Mouse (Mus musculus) liver, embryonic 12.5 days (tissue): Measurements from ENCODE around the gene Ephb2. TPM values are rescaled to one million over a fixed set of nuclear protein-coding genes. Genes with fewer than 3 reads are reported as not detected.

Experiments used
- ATAC-seq: fragments of 200-750 bp; cut with Nextera tagmentation; 2 replicates; pipeline ENCODE4 v1.8.0; 2017; ENCODE audit warnings: moderate number of reproducible peaks, mild to moderate bottlenecking, moderate library complexity
- H3K27ac ChIP-seq: fragments of 300-500 bp; sonication (generic); 2 replicates; pipeline ENCODE4 v1.5.1; 2016; ENCODE audit warnings: mild to moderate bottlenecking
- H3K27me3 ChIP-seq: fragments of 300-500 bp; sonication (generic); replicated peaks from 2 replicates; pipeline ENCODE4 v1.6.1; 2016; ENCODE audit warnings: mild to moderate bottlenecking, moderate library complexity
- H3K36me3 ChIP-seq: fragments of 300-500 bp; sonication (generic); 2 replicates; pipeline ENCODE4 v1.6.1; 2016; ENCODE audit warnings: mild to moderate bottlenecking, moderate library complexity
- H3K4me1 ChIP-seq: fragments of 300-500 bp; sonication (generic); 2 replicates; pipeline ENCODE4 v1.6.1; 2016
- H3K4me2 ChIP-seq: fragments of 300-500 bp; sonication (generic); 2 replicates; pipeline ENCODE4 v1.6.1; 2016; ENCODE audit warnings: mild to moderate bottlenecking, moderate library complexity
- H3K4me3 ChIP-seq: fragments of 300-500 bp; sonication (generic); 2 replicates; pipeline ENCODE4 v1.5.1; 2016; ENCODE audit warnings: mild to moderate bottlenecking, moderate library complexity
- H3K9ac ChIP-seq: fragments of 300-500 bp; sonication (generic); 2 replicates; pipeline ENCODE4 v1.6.1; 2016; ENCODE audit warnings: mild to moderate bottlenecking, moderate library complexity
- H3K9me3 ChIP-seq: fragments of 300-500 bp; sonication (generic); replicated peaks from 2 replicates; pipeline ENCODE4 v1.6.1; 2016; ENCODE audit warnings: mild to moderate bottlenecking, moderate library complexity
- WGBS: fragments of 180-500 bp; shearing (Covaris S2); methylation state at CpG from one replicate; pipeline ENCODE4 v1.1.7; 2016; ENCODE audit not compliant: insufficient replicate concordance; 5-methylcytosine and 5-hydroxymethylcytosine counted together
- polyA plus RNA-seq: library from polyadenylated mRNA; unstranded; fragments of >200 nt; fragmentation: Nextera tagmentation; extraction: Ambion mirVana; gene quantifications from 2 replicates; pipeline ENCODE4 v1.2.1, GENCODE M21; 2016

The Ephb2 gene
- polyA plus RNA-seq, 1 experiment from 2014 or later = 1.4 TPM

GRCm38 (mm10) chr4:136861806-136862205 lies 26.0 kb upstream of the Ephb2 start:
- WGBS = 24% methylated on average over 17 of the region's 17 CpGs
- Histone ChIP-seq H3K4me3 (no peak overlapping the region), H3K4me1 (0 out of 2 replicates have a peak, but pooled peaks cover 7% of the 10 kb centered on the region), H3K4me2 (peak overlapping the region; percentile 9; the same call in 1 of the 2 replicates), H3K36me3 (no peaks in the 10 kb centered on the region), H3K9ac (no peak overlapping the region), H3K27me3 (peaks cover 54% of the 10 kb centered on the region), H3K9me3 (no peaks in the 10 kb centered on the region), H3K27ac (no peak overlapping the region)
- no peak for ATAC-seq

GRCm38 (mm10) chr4:136860022-136860421 lies 24.2 kb upstream of the Ephb2 start:
- Histone ChIP-seq H3K9ac (no peak overlapping the region), H3K9me3 (no peaks in the 10 kb centered on the region), H3K4me2 (no peak overlapping the region), H3K4me1 (0 out of 2 replicates have a peak, but pooled peaks cover 7% of the 10 kb centered on the region), H3K27ac (no peak overlapping the region), H3K4me3 (no peak overlapping the region), H3K27me3 (peaks cover 44% of the 10 kb centered on the region), H3K36me3 (no peaks in the 10 kb centered on the region)
- 67% methylated on average over 7 of the region's 7 CpGs for WGBS
- ATAC-seq = no peak

- Histone ChIP-seq H3K27me3 (0 out of 2 replicates have a peak, but pooled peaks cover 5% of the 10 kb centered on the region), H3K27ac (no peak overlapping the region), H3K9me3 (no peaks in the 10 kb centered on the region), H3K4me2 (no peak overlapping the region), H3K4me1 (no peaks in the 10 kb centered on the region), H3K36me3 (no peaks in the 10 kb centered on the region), H3K4me3 (no peak overlapping the region), H3K9ac (no peak overlapping the region)
- ATAC-seq = no peak
- WGBS = 22% methylated on average over 6 of the region's 6 CpGs
Observed at GRCm38 (mm10) chr4:136855081-136855480, 19.3 kb upstream of the Ephb2 start.

GRCm38 (mm10) chr4:136852989-136853388 lies 17.2 kb upstream of the Ephb2 start:
- no peak overlapping the region for H3K9ac ChIP-seq
- H3K4me2 ChIP-seq = no peak overlapping the region
- H3K36me3 ChIP-seq = no peaks in the 10 kb centered on the region
- peaks cover 12% of the 10 kb centered on the region for H3K27me3 ChIP-seq
- H3K4me3 ChIP-seq = no peak overlapping the region
- no peak overlapping the region for H3K27ac ChIP-seq
- ATAC-seq = no peak
- H3K4me1 ChIP-seq = no peaks in the 10 kb centered on the region
- no peaks in the 10 kb centered on the region for H3K9me3 ChIP-seq
- WGBS = 75% methylated on average over 12 of the region's 12 CpGs

- WGBS = 37% methylated on average over 5 of the region's 5 CpGs
- no peak for ATAC-seq
- Histone ChIP-seq H3K9ac (no peak overlapping the region), H3K4me3 (no peak overlapping the region), H3K36me3 (no peaks in the 10 kb centered on the region), H3K27ac (no peak overlapping the region), H3K4me1 (no peaks in the 10 kb centered on the region), H3K4me2 (no peak overlapping the region), H3K9me3 (no peaks in the 10 kb centered on the region), H3K27me3 (peaks cover 15% of the 10 kb centered on the region)
Observed at GRCm38 (mm10) chr4:136852119-136852518, 16.3 kb upstream of the Ephb2 start.

GRCm38 (mm10) chr4:136848565-136848964 lies 12.8 kb upstream of the Ephb2 start:
- Histone ChIP-seq H3K4me2 (no peak overlapping the region), H3K4me3 (no peak overlapping the region), H3K9ac (no peak overlapping the region), H3K4me1 (no peaks in the 10 kb centered on the region), H3K27me3 (peaks cover 16% of the 10 kb centered on the region), H3K36me3 (no peaks in the 10 kb centered on the region), H3K27ac (no peak overlapping the region), H3K9me3 (no peaks in the 10 kb centered on the region)
- WGBS = 62% methylated on average over 4 of the region's 4 CpGs
- ATAC-seq = no peak

- no peaks in the 10 kb centered on the region for H3K9me3 ChIP-seq
Observed at GRCm38 (mm10) chr4:136847166-136847565, 11.4 kb upstream of the Ephb2 start.

GRCm38 (mm10) chr4:136842802-136843201 lies 7.0 kb upstream of the Ephb2 start:
- ATAC-seq = no peak
- 69% methylated on average over 10 of the region's 10 CpGs for WGBS
- Histone ChIP-seq H3K27ac (no peak overlapping the region), H3K9me3 (no peaks in the 10 kb centered on the region), H3K4me3 (no peak overlapping the region), H3K27me3 (peaks cover 33% of the 10 kb centered on the region), H3K4me1 (no peaks in the 10 kb centered on the region; the same call in 1 of the 2 replicates), H3K36me3 (no peaks in the 10 kb centered on the region), H3K4me2 (no peak overlapping the region), H3K9ac (no peak overlapping the region)

More at GRCm38 (mm10) chr4:136847166-136847565, 11.4 kb upstream of the Ephb2 start:
- no peaks in the 10 kb centered on the region for H3K36me3 ChIP-seq
- WGBS = 67% methylated on average over 6 of the region's 6 CpGs
- no peak overlapping the region for H3K4me2 ChIP-seq
- no peak overlapping the region for H3K9ac ChIP-seq
- H3K4me1 ChIP-seq = no peaks in the 10 kb centered on the region; the same call in 1 of the 2 replicates
- H3K27me3 ChIP-seq = peaks cover 16% of the 10 kb centered on the region
- no peak overlapping the region for H3K4me3 ChIP-seq
- no peak for ATAC-seq
- no peak overlapping the region for H3K27ac ChIP-seq

- H3K27ac ChIP-seq = no peak overlapping the region
- no peaks in the 10 kb centered on the region; the same call in 1 of the 2 replicates for H3K4me1 ChIP-seq
- H3K4me2 ChIP-seq = no peak overlapping the region
- H3K36me3 ChIP-seq = no peaks in the 10 kb centered on the region
- peaks cover 39% of the 10 kb centered on the region for H3K27me3 ChIP-seq
- no peak overlapping the region for H3K9ac ChIP-seq
- WGBS = 43% methylated on average over 4 of the region's 4 CpGs
- H3K4me3 ChIP-seq = no peak overlapping the region
- no peaks in the 10 kb centered on the region for H3K9me3 ChIP-seq
- no peak for ATAC-seq
Observed at GRCm38 (mm10) chr4:136842033-136842432, 6.2 kb upstream of the Ephb2 start.

- Histone ChIP-seq H3K4me2 (no peak overlapping the region), H3K4me3 (no peak overlapping the region), H3K9me3 (no peaks in the 10 kb centered on the region), H3K27ac (no peak overlapping the region), H3K9ac (no peak overlapping the region), H3K27me3 (peaks cover 49% of the 10 kb centered on the region), H3K4me1 (peaks cover 8% of the 10 kb centered on the region), H3K36me3 (no peaks in the 10 kb centered on the region)
- WGBS = 13% methylated on average over 5 of the region's 5 CpGs
- no peak; the same call in 1 of the 2 replicates for ATAC-seq
Observed at GRCm38 (mm10) chr4:136841056-136841455, 5.3 kb upstream of the Ephb2 start.

- Histone ChIP-seq H3K27me3 (peaks cover 69% of the 10 kb centered on the region), H3K4me2 (no peak overlapping the region), H3K9ac (no peak overlapping the region), H3K4me1 (peaks cover 23% of the 10 kb centered on the region), H3K27ac (no peak overlapping the region), H3K4me3 (no peak overlapping the region), H3K9me3 (no peaks in the 10 kb centered on the region), H3K36me3 (no peaks in the 10 kb centered on the region)
- WGBS = 44% methylated on average over 9 of the region's 9 CpGs
- no peak for ATAC-seq
Observed at GRCm38 (mm10) chr4:136838462-136838861, 2.7 kb upstream of the Ephb2 start.

GRCm38 (mm10) chr4:136838026-136838425 lies 2.2 kb upstream of the Ephb2 start:
- Histone ChIP-seq H3K36me3 (no peaks in the 10 kb centered on the region), H3K4me2 (no peak overlapping the region), H3K27me3 (peaks cover 73% of the 10 kb centered on the region), H3K4me3 (no peak overlapping the region), H3K4me1 (peaks cover 23% of the 10 kb centered on the region), H3K9ac (no peak overlapping the region), H3K27ac (no peak overlapping the region), H3K9me3 (no peaks in the 10 kb centered on the region)
- no peak for ATAC-seq
- WGBS = 57% methylated on average over 9 of the region's 9 CpGs

- Histone ChIP-seq H3K9me3 (no peaks in the 10 kb centered on the region), H3K4me3 (peak overlapping the region; percentile 58), H3K27me3 (peaks cover 89% of the 10 kb centered on the region), H3K4me1 (peaks cover 23% of the 10 kb centered on the region), H3K27ac (0 out of 2 replicates have a peak overlapping the region, but pooled peaks have one; percentile 36), H3K4me2 (peak overlapping the region; percentile 74), H3K9ac (peak overlapping the region; percentile 7; the same call in 1 of the 2 replicates), H3K36me3 (no peaks in the 10 kb centered on the region)
- 3% methylated on average over 25 of the region's 27 CpGs for WGBS
- no peak for ATAC-seq
Observed at GRCm38 (mm10) chr4:136836387-136836931, 671 bp upstream of the Ephb2 start.
